Mouse (Mus musculus) left cerebral cortex, adult 6 months (tissue): ENCODE results near the gene Smim6. TPM values are rescaled to one million over a fixed set of nuclear protein-coding genes. Genes with fewer than 3 reads are reported as not detected.

Source experiments
- long read RNA-seq, 2 experiments: library from polyadenylated mRNA; unstranded; transcript quantifications; one replicate each; pipeline ENCODE4 v2.0.0; 2019 to 2020
- polyA plus RNA-seq: library from polyadenylated mRNA; unstranded; fragments of <200 nt; fragmentation: Nextera tagmentation; gene quantifications from 2 replicates; pipeline ENCODE4 v1.2.3, GENCODE M21; 2021

Gene Smim6
- polyA plus RNA-seq, result not detected in 2 replicates
- long read RNA-seq, experiment 1, result 0 reads
- long read RNA-seq, experiment 2, result 0 reads

GRCm38 (mm10) chr11:115911632-115912376, at the start of gene Smim6:
Smim6 (plus strand) TSS chr11:115912017.

GRCm38 (mm10) chr11:115899486-115900266, 12.1 kb upstream of the Smim6 start, which contains the start of gene Smim5:
Smim5 (plus strand) TSS chr11:115899966.

GRCm38 (mm10) chr11:115933108-115933746, 21.4 kb downstream of the Smim6 start, which contains the start of the genes Sap30bp and Recql5:
Sap30bp (plus strand) TSS chr11:115933282.
Recql5 (minus strand) TSS chr11:115933477.

Other genes starting within 250 kb of the Smim6 start
- 18.5 and 33.1 TPM in 2 replicates for gene Grb2, start 203.4 kb upstream of the Smim6 start, polyA plus RNA-seq
- 18.1 and 22.2 TPM in 2 replicates for gene Tmem94, start 146.6 kb upstream of the Smim6 start, polyA plus RNA-seq
- 8.5 and 14.8 TPM in 2 replicates for gene Caskin2, start 98.4 kb upstream of the Smim6 start, polyA plus RNA-seq
- 5.4 and 6.0 TPM in 2 replicates for gene Tsen54, start 97.3 kb upstream of the Smim6 start, polyA plus RNA-seq
- 7.0 and 7.4 TPM in 2 replicates for gene Llgl2, start 88.0 kb upstream of the Smim6 start, polyA plus RNA-seq
- 0.14 TPM in 1 of 2 replicates, not detected in the other for gene Myo15b, start 53.6 kb upstream of the Smim6 start, polyA plus RNA-seq
- 1.4 and 1.7 TPM in 2 replicates for gene Smim5, start 12.1 kb upstream of the Smim6 start, polyA plus RNA-seq
- 26.6 and 36.8 TPM in 2 replicates for gene Sap30bp, start 21.3 kb downstream of the Smim6 start, polyA plus RNA-seq
- gene Recql5, start 21.5 kb downstream of the Smim6 start, polyA plus RNA-seq, result 7.0 and 8.5 TPM in 2 replicates
- gene Itgb4, start 62.7 kb downstream of the Smim6 start, polyA plus RNA-seq, result 3.5 and 3.7 TPM in 2 replicates
- 19.0 and 23.7 TPM in 2 replicates for gene Galk1, start 100.7 kb downstream of the Smim6 start, polyA plus RNA-seq
- 208 and 343 TPM in 2 replicates for gene H3f3b, start 115.9 kb downstream of the Smim6 start, polyA plus RNA-seq
- 5.8 and 7.4 TPM in 2 replicates for gene Unk, start 118.3 kb downstream of the Smim6 start, polyA plus RNA-seq
- gene Unc13d, start 165.9 kb downstream of the Smim6 start, polyA plus RNA-seq, result 1.0 and 1.3 TPM in 2 replicates
- gene Wbp2, start 175.0 kb downstream of the Smim6 start, polyA plus RNA-seq, result 252 and 516 TPM in 2 replicates
- 2.7 and 4.7 TPM in 2 replicates for gene Trim47, start 215.2 kb downstream of the Smim6 start, polyA plus RNA-seq
- 2.0 and 2.8 TPM in 2 replicates for gene Trim65, start 219.1 kb downstream of the Smim6 start, polyA plus RNA-seq
- gene Mrpl38, start 226.9 kb downstream of the Smim6 start, polyA plus RNA-seq, result 62.0 and 78.9 TPM in 2 replicates